ENCODE assay signal across 9 mouse cellular contexts in genomic region chr9:115096481-115096880, GRCm38 (mm10).
A peak's percentile ranks its signal among the peaks of the same experiment; 100 is the strongest.
DNase-seq lines count a peak whose midpoint lies in the region; ATAC-seq and TF ChIP-seq lines count a peak whose summit lies in the region.
"Had no signal": no experiment of that assay in that cellular context is flagged by ENCODE, and none has a peak within 500 bp of the region (broad histone marks: within the 10 kb centered on the region; RNA-seq: fewer than 3 reads in every experiment).

No protein-coding gene starts in this region.

- peak; percentile 60; the same call in 1 of the 2 replicates for ATAC-seq in lung, embryonic 15.5 days (ENCODE audit: borderline replicate concordance, extremely low read depth, low FRiP score, low TSS enrichment)
- peak; percentile 74 for ATAC-seq in heart, embryonic 15.5 days (replicated peaks; ENCODE audit: insufficient number of reproducible peaks, insufficient read depth, low FRiP score, low read depth)
- ATAC-seq in hindbrain, postnatal 0 days, result peak; percentile 69; the same call in 1 of the 2 replicates
- no peak for ATAC-seq in stomach, embryonic 14.5 days (ENCODE audit: insufficient number of reproducible peaks, insufficient read depth, low FRiP score, low read depth)

- H3K27me3 ChIP-seq in lung, embryonic 15.5 days, result no peaks in the 10 kb centered on the region
- H3K27me3 ChIP-seq in heart, embryonic 15.5 days, result no peaks in the 10 kb centered on the region
- no peaks in the 10 kb centered on the region for H3K27me3 ChIP-seq in hindbrain, postnatal 0 days (ENCODE audit: insufficient read depth, low read length)
- H3K27me3 ChIP-seq in stomach, embryonic 14.5 days (ENCODE audit: control insufficient read depth, insufficient read depth, low read length), result no peaks in the 10 kb centered on the region

- H3K36me3 ChIP-seq in lung, embryonic 15.5 days, result no peaks in the 10 kb centered on the region
- no peaks in the 10 kb centered on the region for H3K36me3 ChIP-seq in heart, embryonic 15.5 days
- no peaks in the 10 kb centered on the region for H3K36me3 ChIP-seq in hindbrain, postnatal 0 days (ENCODE audit: insufficient read depth, low read length)
- H3K36me3 ChIP-seq in stomach, embryonic 14.5 days (ENCODE audit: control insufficient read depth, insufficient read depth, low read length), result no peaks in the 10 kb centered on the region
- H3K36me3 ChIP-seq: G1E had no signal

- H3K27ac ChIP-seq in lung, embryonic 15.5 days, result no peak overlapping the region
- H3K27ac ChIP-seq in heart, embryonic 15.5 days, result no peak overlapping the region
- no peak overlapping the region for H3K27ac ChIP-seq in hindbrain, postnatal 0 days
- H3K27ac ChIP-seq in stomach, embryonic 14.5 days (ENCODE audit: low read length), result no peak overlapping the region

- DNase-seq in lung, postnatal 25 days (ENCODE audit: low spot score), result no peak
- DNase-seq in hindbrain, postnatal 0 days (ENCODE audit: low spot score), result peak; percentile 55
- DNase-seq in spleen, adult 18-20 months, result no peak
- no peak for DNase-seq in cerebellum, adult 11-12 months
- DNase-seq: kidney, postnatal 10 days had no signal

- no peaks in the 10 kb centered on the region; the same call in 1 of the 2 replicates for H3K4me1 ChIP-seq in lung, embryonic 15.5 days
- no peaks in the 10 kb centered on the region for H3K4me1 ChIP-seq in heart, embryonic 15.5 days (replicated peaks)
- no peaks in the 10 kb centered on the region for H3K4me1 ChIP-seq in hindbrain, postnatal 0 days (ENCODE audit: insufficient read depth, low read length)
- H3K4me1 ChIP-seq in stomach, embryonic 14.5 days (ENCODE audit: control insufficient read depth, insufficient read depth, low read length), result peaks cover 4% of the 10 kb centered on the region; the same call in 1 of the 2 replicates

- H3K4me2 ChIP-seq in lung, embryonic 15.5 days, result peak overlapping the region; percentile 40
- peak overlapping the region; percentile 46 for H3K4me2 ChIP-seq in heart, embryonic 15.5 days
- H3K4me2 ChIP-seq in hindbrain, postnatal 0 days (ENCODE audit: low read depth, low read length), result 0 out of 2 replicates have a peak overlapping the region, but pooled peaks have one; percentile 16
- H3K4me2 ChIP-seq in stomach, embryonic 14.5 days (replicated peaks; ENCODE audit: low read depth, low read length), result peak overlapping the region; percentile 10

- no peaks in the 10 kb centered on the region for H3K9me3 ChIP-seq in lung, embryonic 15.5 days
- H3K9me3 ChIP-seq in heart, embryonic 15.5 days (replicated peaks), result no peaks in the 10 kb centered on the region; the same call in 1 of the 2 replicates
- no peaks in the 10 kb centered on the region for H3K9me3 ChIP-seq in hindbrain, postnatal 0 days (ENCODE audit: low read length)
- no peaks in the 10 kb centered on the region for H3K9me3 ChIP-seq in stomach, embryonic 14.5 days (ENCODE audit: control insufficient read depth, low read depth, low read length)

- no peak for TF ChIP-seq CTCF in hindbrain, postnatal 0 days (IDR thresholded peaks at IDR 0.05; ENCODE audit: low read depth)

- 33% methylated on average over 10 of the region's 10 CpGs for WGBS in lung, embryonic 15.5 days
- 29% methylated on average over 10 of the region's 10 CpGs for WGBS in heart, embryonic 15.5 days
- WGBS in hindbrain, postnatal 0 days, result 50% methylated on average over 10 of the region's 10 CpGs
- 22% methylated on average over 10 of the region's 10 CpGs for WGBS in stomach, embryonic 14.5 days

- H3K9ac ChIP-seq in lung, embryonic 15.5 days, result no peak overlapping the region
- H3K9ac ChIP-seq in heart, embryonic 15.5 days, result no peak overlapping the region
- H3K9ac ChIP-seq in hindbrain, postnatal 0 days (replicated peaks; ENCODE audit: low read length), result no peak overlapping the region
- no peak overlapping the region for H3K9ac ChIP-seq in stomach, embryonic 14.5 days (replicated peaks; ENCODE audit: low read depth, low read length)

- no peak overlapping the region for H3K4me3 ChIP-seq in lung, embryonic 15.5 days
- H3K4me3 ChIP-seq in heart, embryonic 15.5 days, result peak overlapping the region; percentile 18
- no peak overlapping the region for H3K4me3 ChIP-seq in hindbrain, postnatal 0 days (ENCODE audit: low read length)
- 0 out of 2 replicates have a peak overlapping the region, but pooled peaks have one; percentile 1 for H3K4me3 ChIP-seq in stomach, embryonic 14.5 days (ENCODE audit: low read depth, low read length)

Comparison
In these comparisons a context has a peak if more than half of its experiments do, and no peak if none do; other contexts are left out.
1. H3K4me3 ChIP-seq: peak in heart, embryonic 15.5 days (single experiment) and stomach, embryonic 14.5 days (single experiment); none in lung, embryonic 15.5 days (single experiment) and hindbrain, postnatal 0 days (single experiment).
2. Peak in every context shown above with its lines, with median percentiles within 50 percentile points of each other: H3K4me2 ChIP-seq.